Mouse (Mus musculus): ENCODE measurements around the gene Ciapin1. TPM values are rescaled to one million over a fixed set of nuclear protein-coding genes. Genes with fewer than 3 reads are reported as not detected.
A peak's percentile ranks its signal among the peaks of the same experiment; 100 is the strongest.

Ciapin1 gene
- total and polyA plus RNA-seq, 2 experiments from 2014 or later, result 80.6 to 92.2 TPM

GRCm38 (mm10) chr8:94804546-94805340 is 33.4 kb downstream of the Ciapin1 start:
- Histone ChIP-seq H3K4me3 (ENCODE audit: low read depth, low read length) (no peak overlapping the region), H3K9me3 (replicated peaks; ENCODE audit: control insufficient read depth, low read length) (no peaks in the 10 kb centered on the region), H3K9ac (replicated peaks; ENCODE audit: low read depth, low read length) (no peak overlapping the region), H3K36me3 (replicated peaks; ENCODE audit: control insufficient read depth, insufficient read depth, low read length) (no peaks in the 10 kb centered on the region), H3K27ac (ENCODE audit: low read depth) (no peak overlapping the region), H3K27me3 (ENCODE audit: control insufficient read depth, insufficient read depth, low read length) (no peaks in the 10 kb centered on the region), H3K4me2 (ENCODE audit: low read depth, low read length) (no peak overlapping the region), H3K4me1 (ENCODE audit: control insufficient read depth, insufficient read depth) (peaks cover 4% of the 10 kb centered on the region; the same call in 1 of the 2 replicates)
- DNase-seq (ENCODE audit: low spot score) (no peak), ATAC-seq (ENCODE audit: insufficient read depth, low read depth) (no peak)
- WGBS, result 60% methylated on average over 10 of the region's 10 CpGs
- TF ChIP-seq CTCF (IDR thresholded peaks at IDR 0.05; ENCODE audit: low read depth), result no peak
- TF ChIP-seq EP300 (IDR thresholded peaks at IDR 0.05; ENCODE audit: low read depth), result no peak

- DNase-seq (ENCODE audit: low spot score), result peak; percentile 35
- Histone ChIP-seq H3K4me1 (ENCODE audit: control insufficient read depth, insufficient read depth) (peaks cover 4% of the 10 kb centered on the region; the same call in 1 of the 2 replicates), H3K27me3 (ENCODE audit: control insufficient read depth, insufficient read depth, low read length) (no peaks in the 10 kb centered on the region), H3K9me3 (replicated peaks; ENCODE audit: control insufficient read depth, low read length) (no peaks in the 10 kb centered on the region), H3K27ac (ENCODE audit: low read depth) (no peak overlapping the region), H3K4me2 (ENCODE audit: low read depth, low read length) (no peak overlapping the region), H3K4me3 (ENCODE audit: low read depth, low read length) (no peak overlapping the region), H3K36me3 (replicated peaks; ENCODE audit: control insufficient read depth, insufficient read depth, low read length) (no peaks in the 10 kb centered on the region), H3K9ac (replicated peaks; ENCODE audit: low read depth, low read length) (no peak overlapping the region)
- ATAC-seq (ENCODE audit: insufficient read depth, low read depth), result no peak
- TF ChIP-seq EP300 (IDR thresholded peaks at IDR 0.05; ENCODE audit: low read depth) (no peak), CTCF (IDR thresholded peaks at IDR 0.05; ENCODE audit: low read depth) (no peak)
- 19% methylated on average over 6 of the region's 6 CpGs for WGBS
These were observed 34.6 kb downstream of the Ciapin1 start for GRCm38 (mm10) chr8:94803551-94803950.

- ATAC-seq (ENCODE audit: insufficient read depth, low read depth) (no peak), DNase-seq (ENCODE audit: low spot score) (no peak)
- 30% methylated on average over 4 of the region's 4 CpGs for WGBS
- Histone ChIP-seq H3K27me3 (ENCODE audit: control insufficient read depth, insufficient read depth, low read length) (no peaks in the 10 kb centered on the region), H3K4me3 (ENCODE audit: low read depth, low read length) (no peak overlapping the region), H3K4me2 (ENCODE audit: low read depth, low read length) (no peak overlapping the region), H3K27ac (ENCODE audit: low read depth) (no peak overlapping the region), H3K36me3 (replicated peaks; ENCODE audit: control insufficient read depth, insufficient read depth, low read length) (no peaks in the 10 kb centered on the region), H3K9ac (replicated peaks; ENCODE audit: low read depth, low read length) (no peak overlapping the region), H3K4me1 (ENCODE audit: control insufficient read depth, insufficient read depth) (peaks cover 4% of the 10 kb centered on the region; the same call in 1 of the 2 replicates), H3K9me3 (replicated peaks; ENCODE audit: control insufficient read depth, low read length) (no peaks in the 10 kb centered on the region)
- TF ChIP-seq EP300 (IDR thresholded peaks at IDR 0.05; ENCODE audit: low read depth), result no peak
- no peak for TF ChIP-seq CTCF (IDR thresholded peaks at IDR 0.05; ENCODE audit: low read depth)
These were observed 35.8 kb downstream of the Ciapin1 start for GRCm38 (mm10) chr8:94802375-94802774.

- ATAC-seq (ENCODE audit: insufficient read depth, low read depth) (no peak), DNase-seq (ENCODE audit: low spot score) (peak; percentile 28)
- no peaks in the 10 kb centered on the region for H3K27me3 ChIP-seq (ENCODE audit: control insufficient read depth, insufficient read depth, low read length)
- H3K9me3 ChIP-seq (replicated peaks; ENCODE audit: control insufficient read depth, low read length), result no peaks in the 10 kb centered on the region
- H3K9ac ChIP-seq (replicated peaks; ENCODE audit: low read depth, low read length), result no peak overlapping the region
- H3K27ac ChIP-seq (ENCODE audit: low read depth), result no peak overlapping the region
- H3K4me2 ChIP-seq (ENCODE audit: low read depth, low read length), result no peak overlapping the region
- peaks cover 4% of the 10 kb centered on the region; the same call in 1 of the 2 replicates for H3K4me1 ChIP-seq (ENCODE audit: control insufficient read depth, insufficient read depth)
- TF ChIP-seq EP300 (IDR thresholded peaks at IDR 0.05; ENCODE audit: low read depth) (no peak), CTCF (IDR thresholded peaks at IDR 0.05; ENCODE audit: low read depth) (peak; percentile 50)
- H3K4me3 ChIP-seq (ENCODE audit: low read depth, low read length), result no peak overlapping the region
- 36% methylated on average over 14 of the region's 14 CpGs for WGBS
- no peaks in the 10 kb centered on the region for H3K36me3 ChIP-seq (replicated peaks; ENCODE audit: control insufficient read depth, insufficient read depth, low read length)
These were observed 36.7 kb downstream of the Ciapin1 start for GRCm38 (mm10) chr8:94801293-94802095.

- TF ChIP-seq EP300 (IDR thresholded peaks at IDR 0.05; ENCODE audit: low read depth) (no peak), CTCF (IDR thresholded peaks at IDR 0.05; ENCODE audit: low read depth) (no peak)
- H3K9me3 ChIP-seq (replicated peaks; ENCODE audit: control insufficient read depth, low read length), result no peaks in the 10 kb centered on the region
- no peaks in the 10 kb centered on the region for H3K27me3 ChIP-seq (ENCODE audit: control insufficient read depth, insufficient read depth, low read length)
- no peak overlapping the region for H3K4me3 ChIP-seq (ENCODE audit: low read depth, low read length)
- no peaks in the 10 kb centered on the region for H3K36me3 ChIP-seq (replicated peaks; ENCODE audit: control insufficient read depth, insufficient read depth, low read length)
- H3K4me2 ChIP-seq (ENCODE audit: low read depth, low read length), result no peak overlapping the region
- H3K9ac ChIP-seq (replicated peaks; ENCODE audit: low read depth, low read length), result no peak overlapping the region
- H3K27ac ChIP-seq (ENCODE audit: low read depth), result no peak overlapping the region
- 35% methylated on average over 7 of the region's 7 CpGs for WGBS
- no peak for DNase-seq (ENCODE audit: low spot score)
- ATAC-seq (ENCODE audit: insufficient read depth, low read depth), result no peak
- H3K4me1 ChIP-seq (ENCODE audit: control insufficient read depth, insufficient read depth), result peaks cover 4% of the 10 kb centered on the region; the same call in 1 of the 2 replicates
These were observed 37.7 kb downstream of the Ciapin1 start for GRCm38 (mm10) chr8:94800278-94800968.

Measured in heart, postnatal 0 days (tissue).